Mouse (Mus musculus) ES-Bruce4 (cell line): Measurements from ENCODE around the gene Lrrc8c. TPM values are rescaled to one million over a fixed set of nuclear protein-coding genes. Genes with fewer than 3 reads are reported as not detected.

Experiments used
- H3K27ac ChIP-seq: 2 replicates; pipeline ENCODE4 v1.5.1; 2012; ENCODE audit warnings: low read length, inconsistent platforms; ENCODE audit not compliant: insufficient read depth
- H3K27me3 ChIP-seq: 2 replicates; pipeline ENCODE4 v1.6.1; 2012; ENCODE audit warnings: mild to moderate bottlenecking, low read length, inconsistent platforms; ENCODE audit not compliant: control insufficient read depth, poor library complexity, insufficient read depth, severe bottlenecking
- H3K36me3 ChIP-seq: 2 replicates; pipeline ENCODE4 v1.6.1; 2012; ENCODE audit warnings: inconsistent platforms, mild to moderate bottlenecking, low read length, moderate library complexity; ENCODE audit not compliant: control insufficient read depth, poor library complexity, insufficient read depth, severe bottlenecking
- H3K4me1 ChIP-seq: one replicate; pipeline ENCODE4 v1.8.1; 2011; ENCODE audit warnings: low read length; ENCODE audit not compliant: control insufficient read depth, insufficient read depth
- H3K4me3 ChIP-seq: 2 replicates; pipeline ENCODE4 v1.5.1; 2011; ENCODE audit warnings: low read depth, mild to moderate bottlenecking, low read length
- H3K9ac ChIP-seq: 2 replicates; pipeline ENCODE4 v1.6.1; 2012; ENCODE audit warnings: low read depth, mild to moderate bottlenecking, inconsistent platforms; ENCODE audit not compliant: poor library complexity, severe bottlenecking
- H3K9me3 ChIP-seq: replicated peaks from 2 replicates; pipeline ENCODE4 v1.6.1; 2012; ENCODE audit warnings: mild to moderate bottlenecking, low read length, inconsistent platforms; ENCODE audit not compliant: control insufficient read depth, poor library complexity, insufficient read depth, severe bottlenecking
- CTCF ChIP-seq: IDR thresholded peaks from one replicate; pipeline ENCODE4 v1.8.1; 2011; ENCODE audit warnings: low read depth, low read length
- EP300 ChIP-seq: IDR thresholded peaks from 2 replicates; pipeline ENCODE4 v1.6.1; 2011; ENCODE audit warnings: low read depth, low read length; ENCODE audit not compliant: insufficient read depth
- POLR2A ChIP-seq: IDR thresholded peaks from one replicate; pipeline ENCODE4 v1.8.1; 2011; ENCODE audit warnings: low read length; ENCODE audit not compliant: insufficient read depth
- polyA plus RNA-seq: library from polyadenylated mRNA; stranded (reverse); fragments of >200 nt; gene quantifications from 2 replicates; pipeline ENCODE4 v1.2.4, GENCODE M21; 2011; ENCODE audit warnings: low read depth; ENCODE audit not compliant: missing spikeins, insufficient read depth, insufficient read length

Lrrc8c gene
- polyA plus RNA-seq, 1 experiment, result 11.5 TPM

DNA sequence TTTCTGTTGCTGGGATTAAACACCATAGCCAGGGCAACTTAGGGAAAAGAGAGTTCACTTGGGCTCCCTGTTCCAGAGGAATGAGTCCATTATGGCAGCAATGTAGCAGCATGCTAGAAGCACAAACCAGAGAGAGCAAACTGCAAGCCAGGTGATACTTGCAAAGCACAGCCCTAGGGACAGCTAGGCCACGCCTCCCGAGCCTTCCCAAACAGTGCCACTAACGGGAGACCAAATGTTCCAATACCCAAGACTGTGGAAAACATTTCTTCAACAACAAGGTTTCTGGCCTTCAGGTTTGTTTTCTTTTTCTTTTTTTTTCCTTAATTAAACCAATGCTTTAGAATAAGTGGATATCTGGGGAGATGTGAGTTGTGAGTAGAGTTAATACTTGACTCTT is 38.2 kb downstream of the Lrrc8c start:
- TF ChIP-seq EP300, result no peak
- TF ChIP-seq CTCF, result no peak
- TF ChIP-seq POLR2A, result no peak
- H3K9ac ChIP-seq, result no peak overlapping the region

DNA sequence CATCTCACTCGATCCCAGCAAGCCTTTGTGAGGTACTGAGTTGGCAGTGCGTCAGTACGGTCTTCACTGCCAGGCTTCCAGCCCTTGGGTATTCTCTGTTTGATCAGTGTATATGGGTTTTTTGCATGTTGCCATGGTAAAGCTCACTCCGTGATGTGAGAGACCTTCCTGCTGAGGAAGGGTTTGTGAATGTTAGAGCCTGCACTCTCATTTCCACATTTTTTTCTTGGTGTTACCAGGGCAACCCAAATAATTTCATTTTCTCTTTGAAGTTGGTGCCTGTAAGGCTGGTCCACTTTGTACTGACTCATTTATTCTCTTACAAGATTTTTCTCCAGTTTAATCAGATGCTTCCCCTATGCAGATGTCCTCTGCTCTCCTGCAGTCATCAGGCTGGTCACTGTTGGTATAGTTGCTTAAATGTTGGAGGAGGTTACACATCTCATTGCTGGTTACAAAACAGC is 38.6 kb downstream of the Lrrc8c start:
- Histone ChIP-seq H3K27me3 (no peaks in the 10 kb centered on the region), H3K4me1 (no peaks in the 10 kb centered on the region), H3K9ac (no peak overlapping the region), H3K36me3 (no peaks in the 10 kb centered on the region), H3K9me3 (0 out of 2 replicates have a peak, but pooled peaks cover 5% of the 10 kb centered on the region), H3K4me3 (no peak overlapping the region), H3K27ac (no peak overlapping the region)
- TF ChIP-seq POLR2A, result no peak
- no peak for TF ChIP-seq CTCF
- no peak for TF ChIP-seq EP300

More for the DNA sequence above, 38.2 kb downstream of the Lrrc8c start:
- Histone ChIP-seq H3K27ac (no peak overlapping the region), H3K9me3 (0 out of 2 replicates have a peak, but pooled peaks cover 5% of the 10 kb centered on the region), H3K27me3 (no peaks in the 10 kb centered on the region), H3K4me3 (no peak overlapping the region), H3K36me3 (no peaks in the 10 kb centered on the region), H3K4me1 (no peaks in the 10 kb centered on the region)

DNA sequence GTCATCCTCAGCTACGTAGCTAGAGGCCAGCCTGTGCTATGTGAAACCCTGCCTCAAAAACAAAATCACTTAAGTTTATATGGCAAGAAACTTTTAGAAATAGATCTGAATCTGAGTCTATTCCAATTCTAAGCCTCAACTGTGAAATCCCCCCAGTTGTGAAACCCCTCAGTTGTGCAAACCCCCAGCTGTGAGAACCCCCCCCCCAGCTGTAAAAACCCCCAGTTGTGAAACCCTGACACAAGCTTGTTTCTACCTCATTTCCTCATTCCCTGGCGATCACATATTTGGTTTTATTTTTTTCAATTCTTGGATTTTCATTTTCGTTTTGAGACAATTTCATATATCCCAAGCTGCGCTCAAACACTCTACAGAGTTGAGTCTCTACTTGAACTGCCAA is 39.3 kb downstream of the Lrrc8c start:
- no peak overlapping the region for H3K27ac ChIP-seq
- H3K9me3 ChIP-seq, result 0 out of 2 replicates have a peak, but pooled peaks cover 5% of the 10 kb centered on the region
- TF ChIP-seq EP300, result no peak
- no peak for TF ChIP-seq CTCF
- TF ChIP-seq POLR2A, result no peak
- no peak overlapping the region for H3K9ac ChIP-seq
- H3K4me1 ChIP-seq, result no peaks in the 10 kb centered on the region
- no peaks in the 10 kb centered on the region for H3K27me3 ChIP-seq
- H3K36me3 ChIP-seq, result no peaks in the 10 kb centered on the region
- no peak overlapping the region for H3K4me3 ChIP-seq

DNA sequence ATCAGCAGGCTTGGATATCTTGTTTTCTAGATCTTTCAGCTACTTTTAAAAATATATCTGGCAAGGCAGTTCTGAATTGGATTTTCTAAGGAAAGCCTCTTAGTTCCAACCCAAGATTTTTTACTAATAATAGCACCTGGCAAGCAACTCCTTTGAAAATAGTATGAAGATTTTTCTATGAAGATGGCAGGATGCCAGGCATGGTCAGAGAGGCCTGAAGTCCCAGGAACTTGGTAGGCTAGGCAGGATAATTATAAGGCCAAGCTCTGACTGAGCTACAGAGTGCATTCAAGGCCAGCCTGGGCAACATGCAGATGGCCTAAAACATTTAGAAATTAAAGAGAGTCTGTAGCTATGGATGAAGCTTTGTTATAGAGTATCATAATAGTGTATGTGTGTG is 42.7 kb downstream of the Lrrc8c start:
- H3K36me3 ChIP-seq, result no peaks in the 10 kb centered on the region
- no peaks in the 10 kb centered on the region for H3K27me3 ChIP-seq
- no peak overlapping the region for H3K27ac ChIP-seq
- 0 out of 2 replicates have a peak, but pooled peaks cover 5% of the 10 kb centered on the region for H3K9me3 ChIP-seq
- no peaks in the 10 kb centered on the region for H3K4me1 ChIP-seq
- H3K4me3 ChIP-seq, result no peak overlapping the region
- H3K9ac ChIP-seq, result no peak overlapping the region
- TF ChIP-seq POLR2A (no peak), EP300 (no peak), CTCF (no peak)

DNA sequence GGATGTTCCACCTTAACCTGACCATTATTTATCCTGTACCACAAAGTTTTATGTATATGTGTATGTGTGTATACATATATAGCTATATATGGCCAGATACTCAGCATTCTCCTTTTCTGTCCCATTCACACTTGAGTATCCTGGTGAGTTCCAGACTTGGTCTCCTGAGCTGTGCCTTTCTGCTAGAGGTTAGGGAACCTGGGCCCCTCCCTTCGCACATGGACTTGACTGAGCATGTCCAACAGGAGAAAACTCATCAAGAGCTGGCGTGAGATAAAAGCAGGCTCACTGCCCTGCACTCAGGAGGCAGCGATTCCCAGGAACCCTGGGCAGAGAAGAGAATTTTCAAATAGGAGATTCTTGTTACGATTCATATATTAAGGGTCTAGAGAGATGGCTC is 45.6 kb downstream of the Lrrc8c start:
- H3K4me3 ChIP-seq, result no peak overlapping the region
- no peaks in the 10 kb centered on the region for H3K9me3 ChIP-seq
- no peaks in the 10 kb centered on the region for H3K27me3 ChIP-seq
- no peak overlapping the region for H3K27ac ChIP-seq
- no peaks in the 10 kb centered on the region for H3K36me3 ChIP-seq
- no peak overlapping the region for H3K9ac ChIP-seq
- TF ChIP-seq CTCF, result no peak
- TF ChIP-seq EP300, result no peak
- TF ChIP-seq POLR2A, result no peak
- H3K4me1 ChIP-seq, result no peaks in the 10 kb centered on the region

DNA sequence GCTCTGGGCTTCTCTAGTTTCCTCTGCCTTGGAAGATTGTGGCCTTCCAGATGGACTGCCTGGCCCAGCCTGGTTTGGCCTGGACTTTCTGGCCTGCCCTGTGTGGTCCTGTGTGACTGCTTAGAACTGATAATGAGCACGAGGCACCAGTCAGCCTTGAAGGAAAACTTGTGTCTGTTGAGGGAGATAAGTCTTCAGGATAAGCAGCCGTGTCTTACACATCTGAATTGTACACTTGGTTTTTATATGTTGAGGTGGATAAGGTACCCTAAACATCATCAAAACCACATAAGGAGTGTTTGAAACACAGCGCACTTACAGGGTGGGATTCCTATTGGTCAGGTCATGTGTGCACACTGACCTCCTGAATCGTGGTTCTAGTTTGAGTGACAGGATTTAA is 46.6 kb downstream of the Lrrc8c start:
- Histone ChIP-seq H3K9ac (no peak overlapping the region), H3K27me3 (no peaks in the 10 kb centered on the region), H3K9me3 (no peaks in the 10 kb centered on the region), H3K27ac (no peak overlapping the region), H3K4me1 (no peaks in the 10 kb centered on the region), H3K4me3 (no peak overlapping the region), H3K36me3 (no peaks in the 10 kb centered on the region)
- TF ChIP-seq POLR2A (no peak), CTCF (no peak), EP300 (no peak)
